Mouse (Mus musculus) heart, embryonic 16.5 days (tissue): ENCODE measurements around the gene Acnat1. TPM values are rescaled to one million over a fixed set of nuclear protein-coding genes. Genes with fewer than 3 reads are reported as not detected.
"Not testable (repeated sequence)": the region's sequence is repeated elsewhere in the genome, so short reads cannot be mapped to it uniquely, and the experiment has no call there.

Experiments
- ATAC-seq: fragments of 200-750 bp; cut with Nextera tagmentation; replicated peaks from 2 replicates; pipeline ENCODE4 v1.8.0; 2017; ENCODE audit warnings: moderate number of reproducible peaks; ENCODE audit not compliant: insufficient read depth, low FRiP score; ENCODE audit errors: extremely low read depth
- H3K27ac ChIP-seq: fragments of 300-500 bp; sonication (generic); 2 replicates; pipeline ENCODE4 v1.5.1; 2014; ENCODE audit warnings: mild to moderate bottlenecking, low read length, control low read depth, moderate library complexity
- H3K27me3 ChIP-seq: fragments of 300-500 bp; sonication (generic); 2 replicates; pipeline ENCODE4 v1.6.1; 2014; ENCODE audit warnings: low read length, mixed read lengths; ENCODE audit not compliant: control insufficient read depth, insufficient read depth
- H3K36me3 ChIP-seq: fragments of 300-500 bp; sonication (generic); 2 replicates; pipeline ENCODE4 v1.6.1; 2014; ENCODE audit not compliant: control insufficient read depth, insufficient read depth
- H3K4me1 ChIP-seq: fragments of 300-500 bp; sonication (generic); 2 replicates; pipeline ENCODE4 v1.6.1; 2014; ENCODE audit warnings: low read length, mixed read lengths; ENCODE audit not compliant: control insufficient read depth, insufficient read depth
- H3K4me2 ChIP-seq: fragments of 300-500 bp; sonication (generic); 2 replicates; pipeline ENCODE4 v1.6.1; 2014; ENCODE audit warnings: low read depth, mild to moderate bottlenecking, control low read depth, low read length
- H3K4me3 ChIP-seq: fragments of 300-500 bp; sonication (generic); 2 replicates; pipeline ENCODE4 v1.5.1; 2014; ENCODE audit warnings: mild to moderate bottlenecking, control low read depth, low read length
- H3K9ac ChIP-seq: fragments of 300-500 bp; sonication (generic); 2 replicates; pipeline ENCODE4 v1.6.1; 2014; ENCODE audit warnings: low read length, control low read depth
- H3K9me3 ChIP-seq: fragments of 300-500 bp; sonication (generic); replicated peaks from 2 replicates; pipeline ENCODE4 v1.6.1; 2016; ENCODE audit warnings: low read length; ENCODE audit not compliant: control insufficient read depth
- WGBS: fragments of 180-500 bp; shearing (Covaris S2); extraction: QIAGEN DNeasy Blood & Tissue Kit; methylation state at CpG from one replicate; pipeline ENCODE4 v1.1.7; 2014; 5-methylcytosine and 5-hydroxymethylcytosine counted together
- polyA plus RNA-seq: library from polyadenylated mRNA; unstranded; fragments of >200 nt; fragmentation: Nextera tagmentation; extraction: Ambion mirVana; gene quantifications from 2 replicates; pipeline ENCODE4 v1.2.1, GENCODE M21; 2015

The Acnat1 gene
- polyA plus RNA-seq, 1 experiment from 2014 or later: not detected

- H3K9ac ChIP-seq, H3K36me3 ChIP-seq, ATAC-seq, H3K27ac ChIP-seq, H3K4me3 ChIP-seq, H3K9me3 ChIP-seq, H3K27me3 ChIP-seq, H3K4me2 ChIP-seq, H3K4me1 ChIP-seq: not testable (repeated sequence)
- 68% methylated on average over 2 of the region's 2 CpGs for WGBS
These were observed 63.6 kb downstream of the Acnat1 start for GRCm38 (mm10) chr4:49410151-49410550.

GRCm38 (mm10) chr4:49407957-49408356, 65.8 kb downstream of the Acnat1 start, which contains the start of gene Acnat2:
TSS of gene Acnat2 (minus strand) at chr4:49408151.
- not testable (repeated sequence) for H3K27me3 ChIP-seq, H3K4me1 ChIP-seq, H3K36me3 ChIP-seq, H3K27ac ChIP-seq, H3K4me3 ChIP-seq, H3K4me2 ChIP-seq, H3K9me3 ChIP-seq, ATAC-seq, H3K9ac ChIP-seq
- 78% methylated on average over 5 of the region's 5 CpGs for WGBS

Other genes starting within 250 kb of the Acnat1 start
- gene Acnat2, start 65.8 kb downstream of the Acnat1 start, polyA plus RNA-seq: not detected in 2 replicates
- 0.09 and 0.16 TPM in 2 replicates for gene Baat, start 32.6 kb upstream of the Acnat1 start, polyA plus RNA-seq
- gene Mrpl50, start 47.2 kb upstream of the Acnat1 start, polyA plus RNA-seq: 59.0 and 69.5 TPM in 2 replicates
- 7.0 and 7.8 TPM in 2 replicates for gene Zfp189, start 47.3 kb upstream of the Acnat1 start, polyA plus RNA-seq
- 0.46 and 1.9 TPM in 2 replicates for gene Aldob, start 75.6 kb upstream of the Acnat1 start, polyA plus RNA-seq
- 53.8 and 63.3 TPM in 2 replicates for gene Tmem246, start 124.0 kb upstream of the Acnat1 start, polyA plus RNA-seq
- gene Rnf20, start 158.1 kb upstream of the Acnat1 start, polyA plus RNA-seq: 22.0 and 22.1 TPM in 2 replicates
- gene Ppp3r2, start 208.1 kb upstream of the Acnat1 start, polyA plus RNA-seq: not detected in 2 replicates